Mouse (Mus musculus) ES-E14 (cell line): ENCODE measurements around the gene Ctsh. TPM values are rescaled to one million over a fixed set of nuclear protein-coding genes. Genes with fewer than 3 reads are reported as not detected.

ENCODE experiments used
- DNase-seq: peaks from one replicate; pipeline ENCODE4 v3.0.0-alpha.2; 2013; ENCODE audit warnings: low read depth, low spot score
- H3K27ac ChIP-seq: 2 replicates; pipeline ENCODE4 v1.5.1; 2012; ENCODE audit warnings: low read depth, mild to moderate bottlenecking, low read length, moderate library complexity, mixed read lengths; ENCODE audit not compliant: poor library complexity, insufficient read depth, severe bottlenecking
- H3K36me3 ChIP-seq: 2 replicates; pipeline ENCODE4 v1.6.1; 2012; ENCODE audit warnings: mild to moderate bottlenecking, low read length, moderate library complexity, mixed read lengths; ENCODE audit not compliant: control insufficient read depth, poor library complexity, insufficient read depth, severe bottlenecking
- H3K4me1 ChIP-seq, 2 experiments: fragments of 150-350 bp in 1 of 2; sonication (generic) in 1 of 2; 2 replicates each; pipeline ENCODE4 v1.6.1; 2012; ENCODE audit warnings: low read length in 2 of 2, mild to moderate bottlenecking in 1 of 2, mixed read lengths in 1 of 2; ENCODE audit not compliant: control insufficient read depth in 2 of 2, insufficient read depth in 2 of 2, poor library complexity in 1 of 2
- H3K4me3 ChIP-seq, 2 experiments: fragments of 150-350 bp in 1 of 2; sonication (generic) in 1 of 2; 2 replicates each; pipeline ENCODE4 v1.5.1; 2012; ENCODE audit warnings: low read length in 2 of 2, low read depth in 1 of 2, mild to moderate bottlenecking in 1 of 2, mixed read lengths in 1 of 2; ENCODE audit not compliant: insufficient read depth in 1 of 2, poor library complexity in 1 of 2, severe bottlenecking in 1 of 2
- H3K9ac ChIP-seq: 2 replicates; pipeline ENCODE4 v1.6.1; 2012; ENCODE audit warnings: low read depth, mild to moderate bottlenecking, low read length, mixed read lengths; ENCODE audit not compliant: poor library complexity, insufficient read depth, severe bottlenecking
- H3K9me3 ChIP-seq: fragments of 150-350 bp; sonication (generic); 2 replicates; pipeline ENCODE4 v1.6.1; 2012; ENCODE audit warnings: low read depth, mild to moderate bottlenecking, low read length; ENCODE audit not compliant: control insufficient read depth, insufficient read depth
- CHD2 ChIP-seq: IDR thresholded peaks from 2 replicates; pipeline ENCODE4 v1.6.1; 2014; ENCODE audit warnings: mild to moderate bottlenecking, low read depth, low read length, inconsistent platforms
- HCFC1 ChIP-seq: IDR thresholded peaks from 2 replicates; pipeline ENCODE4 v1.6.1; 2012; ENCODE audit warnings: low read length, inconsistent platforms, borderline replicate concordance; ENCODE audit not compliant: insufficient read depth
- MAFK ChIP-seq: IDR thresholded peaks from 2 replicates; pipeline ENCODE4 v1.6.1; 2014; ENCODE audit warnings: mild to moderate bottlenecking, low read depth, low read length, inconsistent platforms; ENCODE audit not compliant: insufficient read depth
- ZC3H11A ChIP-seq: IDR thresholded peaks from 2 replicates; pipeline ENCODE4 v1.6.1; 2012; ENCODE audit warnings: low read depth, mild to moderate bottlenecking, inconsistent platforms, low read length, borderline replicate concordance
- ZNF384 ChIP-seq: IDR thresholded peaks from 2 replicates; pipeline ENCODE4 v1.6.1; 2012; ENCODE audit warnings: low read depth, low read length, inconsistent platforms
- in situ Hi-C, 2 experiments: fragments of 600-800 bp; cut with MboI; formaldehyde crosslinking; loops; one replicate each; pipeline ENCODE4 v1.15.1; 2025; ENCODE audit warnings: low sequenced_read_pairs in 2 of 2, inconsistent platforms in 1 of 2; ENCODE audit not compliant: unreplicated experiment in 2 of 2
- total RNA-seq: library from RNA; depleted of rRNA; stranded (reverse); fragments of 300-350 nt; gene quantifications from 2 replicates; pipeline ENCODE4 v1.2.3, GENCODE M21; 2012

The Ctsh gene
- total RNA-seq, 1 experiment, result 5.4 TPM

GRCm38 (mm10) chr9:90014649-90015048, 39.3 kb upstream of the Ctsh start:
- in situ Hi-C loops, result no loop called here
- no peak overlapping the region for H3K9ac ChIP-seq
- TF ChIP-seq ZNF384 (no peak), MAFK (no peak), CHD2 (no peak)
- H3K4me3 ChIP-seq, result no peak overlapping the region
- no peaks in the 10 kb centered on the region for H3K36me3 ChIP-seq
- no peak for DNase-seq
- H3K4me1 ChIP-seq, result no peaks in the 10 kb centered on the region
- no peak overlapping the region for H3K27ac ChIP-seq
- no peaks in the 10 kb centered on the region for H3K9me3 ChIP-seq

GRCm38 (mm10) chr9:90016204-90016603, 37.7 kb upstream of the Ctsh start:
- no peaks in the 10 kb centered on the region for H3K9me3 ChIP-seq
- no peak overlapping the region for H3K27ac ChIP-seq
- in situ Hi-C loops, result no loop called here
- H3K36me3 ChIP-seq, result no peaks in the 10 kb centered on the region
- no peak overlapping the region for H3K9ac ChIP-seq
- H3K4me3 ChIP-seq, result no peak overlapping the region
- no peak for DNase-seq
- TF ChIP-seq CHD2 (no peak), ZC3H11A (no peak), MAFK (no peak), HCFC1 (no peak), ZNF384 (no peak)
- no peaks in the 10 kb centered on the region for H3K4me1 ChIP-seq

GRCm38 (mm10) chr9:90020866-90021265, 33.1 kb upstream of the Ctsh start:
- no peak for DNase-seq
- Histone ChIP-seq H3K4me3 (no peak overlapping the region), H3K27ac (no peak overlapping the region), H3K36me3 (no peaks in the 10 kb centered on the region), H3K9me3 (no peaks in the 10 kb centered on the region), H3K4me1 (no peaks in the 10 kb centered on the region), H3K9ac (no peak overlapping the region)
- TF ChIP-seq ZC3H11A, result no peak
- TF ChIP-seq CHD2, result no peak
- no peak for TF ChIP-seq HCFC1
- no peak for TF ChIP-seq MAFK
- TF ChIP-seq ZNF384, result no peak
- in situ Hi-C loops, result no loop called here

GRCm38 (mm10) chr9:90021442-90021841, 32.5 kb upstream of the Ctsh start:
- TF ChIP-seq HCFC1 (no peak), ZNF384 (no peak), ZC3H11A (no peak), CHD2 (no peak), MAFK (no peak)
- no peak overlapping the region for H3K9ac ChIP-seq
- H3K4me1 ChIP-seq, result no peaks in the 10 kb centered on the region
- in situ Hi-C loops, result no loop called here
- H3K4me3 ChIP-seq, result no peak overlapping the region
- DNase-seq, result no peak
- no peak overlapping the region for H3K27ac ChIP-seq
- no peaks in the 10 kb centered on the region for H3K9me3 ChIP-seq
- no peaks in the 10 kb centered on the region for H3K36me3 ChIP-seq

- TF ChIP-seq ZC3H11A (no peak), ZNF384 (no peak), MAFK (no peak), HCFC1 (no peak), CHD2 (no peak)
- DNase-seq, result no peak
- Histone ChIP-seq H3K9ac (no peak overlapping the region), H3K27ac (no peak overlapping the region), H3K9me3 (no peaks in the 10 kb centered on the region), H3K4me1 (no peaks in the 10 kb centered on the region), H3K36me3 (no peaks in the 10 kb centered on the region), H3K4me3 (no peak overlapping the region)
- in situ Hi-C loops, result no loop called here
Measured at GRCm38 (mm10) chr9:90027709-90028108, 26.2 kb upstream of the Ctsh start.
